Mouse (Mus musculus): ENCODE data around the gene Dab2. TPM values are rescaled to one million over a fixed set of nuclear protein-coding genes. Genes with fewer than 3 reads are reported as not detected.

Gene Dab2
- 421 TPM in 2 replicates for total RNA-seq (2021)
- long read RNA-seq, experiment 1, full-length matches to known transcripts, result 191 of 274 reads
- long read RNA-seq, experiment 1, partial matches to known transcripts, result 34 of 274 reads
- long read RNA-seq, experiment 1, other reads (novel, unspliced or antisense), result 49 of 274 reads
- long read RNA-seq, experiment 2, full-length matches to known transcripts, result 158 of 212 reads
- long read RNA-seq, experiment 2, partial matches to known transcripts, result 38 of 212 reads
- long read RNA-seq, experiment 2, other reads (novel, unspliced or antisense), result 16 of 212 reads

GRCm38 (mm10) chr15:6299554-6299953, at the start of gene Dab2:
Gene Dab2 (plus strand): TSS chr15:6299788.
- no peak for DNase-seq

GRCm38 (mm10) chr15:6253471-6253870, 46.1 kb upstream of the Dab2 start:
- no peak for DNase-seq

- DNase-seq, result no peak
Measured at GRCm38 (mm10) chr15:6254383-6254782, 45.2 kb upstream of the Dab2 start.

GRCm38 (mm10) chr15:6257049-6257448, 42.5 kb upstream of the Dab2 start:
- no peak for DNase-seq

GRCm38 (mm10) chr15:6259957-6260740, 39.4 kb upstream of the Dab2 start:
- no peak for DNase-seq

GRCm38 (mm10) chr15:6260741-6261430, 38.7 kb upstream of the Dab2 start:
- DNase-seq, result no peak

- no peak for DNase-seq
Measured at GRCm38 (mm10) chr15:6267147-6267758, 32.3 kb upstream of the Dab2 start.

GRCm38 (mm10) chr15:6278606-6279468, 20.8 kb upstream of the Dab2 start:
- DNase-seq, result no peak

GRCm38 (mm10) chr15:6280021-6280451, 19.6 kb upstream of the Dab2 start:
- no peak for DNase-seq

GRCm38 (mm10) chr15:6283249-6283648, 16.3 kb upstream of the Dab2 start:
- DNase-seq, result no peak

GRCm38 (mm10) chr15:6296071-6296470, 3.5 kb upstream of the Dab2 start:
- no peak for DNase-seq

- no peak for DNase-seq
Measured at GRCm38 (mm10) chr15:6298726-6299125, 862 bp upstream of the Dab2 start.

- no peak for DNase-seq
Measured at GRCm38 (mm10) chr15:6302219-6302618, 2.6 kb downstream of the Dab2 start.

- no peak for DNase-seq
Measured at GRCm38 (mm10) chr15:6303822-6304221, 4.2 kb downstream of the Dab2 start.

- DNase-seq, result no peak
Measured at GRCm38 (mm10) chr15:6309633-6310032, 10.0 kb downstream of the Dab2 start.

GRCm38 (mm10) chr15:6310417-6310816, 10.8 kb downstream of the Dab2 start:
- no peak for DNase-seq

- no peak for DNase-seq
Measured at GRCm38 (mm10) chr15:6312396-6312795, 12.8 kb downstream of the Dab2 start.

- DNase-seq, result no peak
Measured at GRCm38 (mm10) chr15:6319352-6319751, 19.8 kb downstream of the Dab2 start.

- DNase-seq, result no peak
Measured at GRCm38 (mm10) chr15:6320501-6320900, 20.9 kb downstream of the Dab2 start.

- DNase-seq, result no peak
Measured at GRCm38 (mm10) chr15:6321263-6321662, 21.7 kb downstream of the Dab2 start.

GRCm38 (mm10) chr15:6322311-6322710, 22.7 kb downstream of the Dab2 start:
- DNase-seq, result no peak

GRCm38 (mm10) chr15:6323577-6323976, 24.0 kb downstream of the Dab2 start:
- DNase-seq, result no peak
